8 mouse cellular contexts compared by ENCODE assay signal in the genomic region with DNA sequence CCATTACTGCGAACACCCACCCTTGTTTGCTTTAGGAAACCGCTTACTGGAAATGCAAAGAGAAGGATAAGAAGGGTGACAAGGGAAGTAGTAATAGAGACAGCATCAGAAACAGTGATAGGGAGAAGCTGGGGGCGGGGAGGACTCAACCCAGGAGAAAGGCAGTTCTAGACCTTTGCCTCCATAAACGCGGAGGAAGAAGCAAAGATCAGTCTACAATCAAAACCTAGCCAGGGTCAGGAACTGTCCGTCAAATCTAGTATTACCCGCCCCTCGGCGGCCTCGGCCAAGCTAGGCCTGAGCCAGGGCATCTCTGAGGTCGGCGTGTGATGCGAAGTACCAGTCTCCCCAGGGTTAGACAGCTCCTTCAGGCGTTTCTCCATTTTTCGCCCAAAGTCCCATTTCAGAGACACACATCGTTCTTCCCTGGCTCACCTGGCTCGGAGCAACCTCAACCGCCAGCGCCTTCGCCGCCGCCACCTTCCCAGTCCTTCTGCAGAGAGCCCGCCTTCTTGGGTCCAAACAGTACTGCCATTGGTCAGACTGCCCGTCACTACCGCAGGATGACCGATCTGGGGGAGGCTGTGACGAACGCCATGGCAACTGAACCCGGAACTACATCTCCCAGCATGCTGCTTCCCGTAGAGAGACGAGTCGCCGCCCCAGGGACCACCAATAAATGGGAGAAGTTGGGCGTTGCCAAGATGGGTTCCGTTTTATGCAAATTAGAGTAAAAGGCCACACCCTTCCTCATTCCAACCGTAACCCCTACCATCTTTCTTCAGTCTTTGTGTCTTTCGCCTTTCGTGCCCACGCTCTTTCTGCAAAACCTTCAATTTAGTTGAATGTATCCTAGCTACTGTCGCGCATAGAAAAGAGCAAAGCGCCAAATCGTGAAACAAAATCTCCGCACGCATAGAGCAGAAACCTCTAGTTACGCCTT. TPM values are rescaled to one million over a fixed set of nuclear protein-coding genes. Genes with fewer than 3 reads are reported as not detected.
DNase-seq lines count a peak whose midpoint lies in the region; ATAC-seq and TF ChIP-seq lines count a peak whose summit lies in the region.

TSS of gene Cryzl1 (minus strand) at position 853 of the 943 bp plus-strand sequence.

- H3K36me3 ChIP-seq in ES-E14 (ENCODE audit: control insufficient read depth, insufficient read depth, low read length, poor library complexity, severe bottlenecking) = peaks cover 4% of the 10 kb centered on the region; the same call in 1 of the 2 replicates
- H3K36me3 ChIP-seq in forebrain, embryonic 15.5 days = peaks cover 10% of the 10 kb centered on the region; the same call in 1 of the 2 replicates

- H3K9ac ChIP-seq in ES-E14 (ENCODE audit: insufficient read depth, low read depth, low read length, poor library complexity, severe bottlenecking) = peak within 1 kb of the TSS; percentile 89
- H3K9ac ChIP-seq in forebrain, embryonic 15.5 days (replicated peaks) = peak within 1 kb of the TSS; percentile 98

- no peak for TF ChIP-seq CTCF in lung, adult 2 months (IDR thresholded peaks at IDR 0.05; ENCODE audit: insufficient read depth, low read length)

- H3K4me2 ChIP-seq in forebrain, embryonic 15.5 days (replicated peaks) = peak within 1 kb of the TSS; percentile 68

- H3K27me3 ChIP-seq in forebrain, embryonic 15.5 days = no peaks in the 10 kb centered on the region

- peak within 1 kb of the TSS; percentile 72 for H3K27ac ChIP-seq in ES-E14 (ENCODE audit: insufficient read depth, low read depth, low read length, poor library complexity, severe bottlenecking)
- H3K27ac ChIP-seq in forebrain, embryonic 15.5 days (replicated peaks) = peak within 1 kb of the TSS; percentile 98

- in situ Hi-C loops in ES-E14 (cut with MboI; ENCODE audit: low sequenced_read_pairs in 2 of 2, unreplicated experiment in 2 of 2) = no loop called here

- peak; percentile 95 for ATAC-seq in forebrain, embryonic 15.5 days (replicated peaks)
- ATAC-seq in neutrophil, adult 5-6 weeks (ENCODE audit: extremely low read depth, insufficient number of reproducible peaks, low FRiP score, poor library complexity, severe bottlenecking) = peak; percentile 90

- H3K9me3 ChIP-seq in ES-E14 (ENCODE audit: control insufficient read depth, insufficient read depth, low read depth, low read length) = no peaks in the 10 kb centered on the region
- no peaks in the 10 kb centered on the region for H3K9me3 ChIP-seq in forebrain, embryonic 15.5 days

- 2% methylated on average over 45 of the region's 46 CpGs for WGBS in forebrain, embryonic 15.5 days
- under 1% methylated on average over 46 of the region's 46 CpGs for WGBS in lung, adult 2 months

- TF ChIP-seq POLR2A in lung, adult 2 months (IDR thresholded peaks at IDR 0.05; ENCODE audit: borderline replicate concordance, extremely low read depth, low read depth, low read length) = peak; percentile 77; the same call in 1 of the 2 replicates

- peak; percentile 97 for DNase-seq in ES-E14 (ENCODE audit: low read depth, low spot score)
- peak; percentile 100 for DNase-seq in cerebellum, adult 11-12 months
- peak; percentile 98 for DNase-seq in heart, postnatal 25 days (ENCODE audit: low spot score)
- DNase-seq in layer of hippocampus, adult 18-20 months (ENCODE audit: low spot score in 2 of 2) = peak; percentile 98 to 99
- peak; percentile 97 for DNase-seq in lung, adult 2 months
- DNase-seq in thymus, adult 18-20 months = peak; percentile 89 to 95

- H3K4me1 ChIP-seq in ES-E14 (ENCODE audit: control insufficient read depth in 2 of 2, insufficient read depth in 2 of 2, low read length in 2 of 2, poor library complexity in 1 of 2) = peaks cover 0 to 3% of the 10 kb centered on the region in 2 experiments; a peak in 1 of 4 replicates
- H3K4me1 ChIP-seq in forebrain, embryonic 15.5 days = peaks cover 46% of the 10 kb centered on the region
- peaks cover 6% of the 10 kb centered on the region; the same call in 1 of the 2 replicates for H3K4me1 ChIP-seq in lung, adult 2 months (ENCODE audit: control insufficient read depth, insufficient read depth, low read length)

- peak within 1 kb of the TSS; percentile 91 to 99 for H3K4me3 ChIP-seq in ES-E14 (ENCODE audit: insufficient read depth in 1 of 2, low read depth in 1 of 2, low read length in 2 of 2, poor library complexity in 1 of 2, severe bottlenecking in 1 of 2)
- H3K4me3 ChIP-seq in forebrain, embryonic 15.5 days = peak within 1 kb of the TSS; percentile 99
- H3K4me3 ChIP-seq in lung, adult 2 months (replicated peaks; ENCODE audit: extremely low read depth, low read depth, low read length) = peak within 1 kb of the TSS; percentile 81

- intact Hi-C loops in heart, postnatal 25 days (cut with DNase I) = loop anchor here (10.0 kb wide), 1 partner anchor 566 kb away; the partner anchor contains the start of gene Kcne2

TF ChIP-seq in ES-E14, 5 proteins besides CTCF, POLR2A, EP300 and RAD21:
- peak; percentile 96 for TF ChIP-seq HCFC1 (IDR thresholded peaks at IDR 0.05; ENCODE audit: borderline replicate concordance, insufficient read depth, low read length)
- no peak for TF ChIP-seq CHD2 (IDR thresholded peaks at IDR 0.05; ENCODE audit: low read depth, low read length)
- no peak for TF ChIP-seq ZC3H11A (IDR thresholded peaks at IDR 0.05; ENCODE audit: borderline replicate concordance, low read depth, low read length)
TF ChIP-seq in ES-E14: peak in this region for 1.

RNA-seq across cellular contexts. Expression of gene Cryzl1, which starts in this region (rescaled TPM):
- total RNA-seq in ES-E14 (2012; rRNA removed) = 19.0 and 29.7 TPM in 2 replicates
- polyA plus RNA-seq in forebrain, embryonic 15.5 days (2015; fragmentation: Nextera tagmentation; extraction: Ambion mirVana) = 111 and 118 TPM in 2 replicates
- 10 to 100 TPM; 22.7 to 24.7 TPM for total RNA-seq in heart, postnatal 25 days (2021)
- total RNA-seq in layer of hippocampus, adult 18-20 months (2021) = 100 to 1,000 TPM; 113 TPM
- polyA plus RNA-seq in lung, adult 2 months (2012; rRNA removed) = 22.3 and 29.8 TPM in 2 replicates
- 82.5 and 90.5 TPM in 2 replicates for total RNA-seq in neutrophil, adult 5-6 weeks (2017)

Comparison
In these comparisons a context has a peak if more than half of its experiments do, and no peak if none do; other contexts are left out.
1. Peak in every context shown above with its lines: DNase-seq, ATAC-seq, H3K4me3 ChIP-seq and H3K27ac ChIP-seq.